Mouse (Mus musculus) embryo, embryonic 11 days (tissue): ENCODE data around the gene Polg2.

Experiments
- DNase-seq: peaks from one replicate; pipeline ENCODE4 v3.0.0-alpha.2; 2015

Polg2 gene

DNA sequence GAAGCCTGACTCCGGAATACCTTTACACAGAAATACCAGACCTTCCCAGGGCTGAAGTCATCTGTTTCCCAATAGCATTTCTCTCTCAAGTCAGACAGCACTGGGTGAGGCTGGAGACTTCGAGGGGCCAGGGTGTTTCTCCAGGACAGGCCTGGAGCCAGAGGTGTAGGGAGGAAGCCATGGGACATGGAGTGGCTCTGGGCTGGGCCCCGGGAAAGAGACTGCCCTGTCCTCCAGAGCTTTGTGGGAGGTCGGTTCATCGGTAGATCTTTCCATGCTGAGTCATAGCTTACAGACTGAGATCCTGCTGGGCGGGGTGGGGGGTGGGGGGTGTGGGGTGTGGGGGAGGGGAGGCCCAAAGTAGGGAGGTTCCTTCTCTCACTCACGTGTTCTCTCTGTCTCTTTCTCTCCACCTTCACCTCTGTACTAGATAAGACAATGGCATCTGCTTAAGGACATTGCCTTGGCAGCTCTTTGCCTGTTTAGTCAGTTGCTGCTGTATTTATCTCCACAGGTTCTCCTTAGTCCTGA is 56.4 kb downstream of the Polg2 start:
- DNase-seq = no peak

DNA sequence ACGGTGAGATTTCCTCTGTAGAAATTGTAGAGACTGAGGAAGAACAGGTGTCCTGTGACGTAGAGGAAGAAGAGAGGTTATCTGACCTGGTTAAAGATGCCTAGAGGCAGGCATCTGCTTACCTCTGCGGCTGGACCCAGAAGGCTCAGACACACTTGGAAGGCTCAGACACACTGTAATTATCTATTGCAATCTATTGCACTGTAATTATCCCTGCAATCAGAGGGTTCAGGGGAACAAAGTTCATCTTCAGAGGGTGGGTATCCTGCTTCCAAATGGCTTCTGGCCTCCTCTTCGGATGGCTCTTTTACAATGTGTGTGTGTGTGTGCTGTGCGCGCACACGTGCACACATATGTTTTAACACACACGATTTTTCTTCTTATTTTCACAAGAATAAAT is 59.0 kb downstream of the Polg2 start:
- no peak for DNase-seq
